Mouse (Mus musculus): ENCODE measurements around the gene Pawr.
"Not testable (repeated sequence)": the region's sequence is repeated elsewhere in the genome, so short reads cannot be mapped to it uniquely, and the experiment has no call there.

Pawr gene

DNA sequence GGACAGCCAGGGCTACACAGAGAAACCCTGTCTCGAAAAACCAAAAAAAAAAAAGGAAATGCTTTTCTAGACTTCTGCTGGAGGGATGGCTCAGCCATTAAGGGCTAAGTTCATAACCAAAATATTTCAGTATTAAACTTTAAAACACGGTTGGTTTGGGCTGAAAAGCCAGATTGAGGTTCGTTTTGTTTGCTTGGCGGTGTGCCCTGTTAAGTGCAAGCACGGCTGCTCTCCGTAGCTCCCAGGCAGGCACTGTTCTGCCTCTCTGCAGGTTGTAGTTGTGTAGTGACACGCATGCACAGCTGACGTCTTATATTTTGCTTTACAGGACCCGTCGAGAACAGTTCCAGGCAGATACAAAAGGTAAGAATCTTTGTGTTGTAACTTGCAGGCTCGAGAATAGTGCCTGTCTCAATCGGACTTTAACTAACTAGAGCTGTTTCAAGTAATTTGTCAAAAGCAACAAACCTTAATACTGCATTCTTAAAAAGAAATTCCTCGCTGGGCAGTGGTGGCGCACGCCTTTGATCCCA is 59.5 kb downstream of the Pawr start:
- DNase-seq (ENCODE audit: low spot score): no peak

DNA sequence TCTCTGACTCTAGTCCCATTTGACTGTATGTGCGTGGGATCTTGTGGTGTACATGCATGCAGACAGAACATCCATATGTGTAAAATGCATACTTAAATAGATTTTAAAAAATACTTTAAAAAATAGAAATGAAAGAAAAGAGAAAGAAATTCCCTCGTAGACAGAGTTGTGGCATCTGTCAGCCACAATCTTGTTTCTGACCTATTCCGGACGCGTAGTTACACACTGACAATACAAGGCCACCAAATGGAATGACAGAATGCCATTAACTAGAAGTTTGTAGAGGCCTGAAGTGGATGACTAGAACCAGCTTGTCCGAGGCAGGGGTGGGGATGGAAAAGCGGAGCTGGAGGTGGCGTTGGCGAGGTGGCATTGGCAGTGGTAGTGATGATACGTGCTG is 60.2 kb downstream of the Pawr start:
- no peak for DNase-seq (ENCODE audit: low spot score)

DNA sequence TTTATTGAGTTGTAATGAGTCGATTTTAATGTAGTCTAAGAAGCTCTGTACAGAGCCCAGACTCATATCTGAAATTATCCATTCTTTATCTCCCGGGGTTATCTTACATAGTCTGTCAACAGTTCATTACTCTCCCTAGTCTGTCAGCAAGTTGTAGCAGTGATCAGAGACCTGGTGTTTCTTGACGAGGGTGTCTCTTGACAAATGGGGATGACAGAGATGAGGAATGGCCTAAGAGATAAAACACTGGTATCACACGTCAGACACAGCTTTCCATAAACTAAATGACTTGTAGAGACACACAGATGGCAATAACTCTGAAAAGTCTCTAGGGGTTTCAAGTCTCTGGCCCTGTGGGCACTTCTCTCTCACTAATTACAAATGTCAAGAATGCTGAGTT is 62.4 kb downstream of the Pawr start:
- DNase-seq (ENCODE audit: low spot score): peak; percentile 55

DNA sequence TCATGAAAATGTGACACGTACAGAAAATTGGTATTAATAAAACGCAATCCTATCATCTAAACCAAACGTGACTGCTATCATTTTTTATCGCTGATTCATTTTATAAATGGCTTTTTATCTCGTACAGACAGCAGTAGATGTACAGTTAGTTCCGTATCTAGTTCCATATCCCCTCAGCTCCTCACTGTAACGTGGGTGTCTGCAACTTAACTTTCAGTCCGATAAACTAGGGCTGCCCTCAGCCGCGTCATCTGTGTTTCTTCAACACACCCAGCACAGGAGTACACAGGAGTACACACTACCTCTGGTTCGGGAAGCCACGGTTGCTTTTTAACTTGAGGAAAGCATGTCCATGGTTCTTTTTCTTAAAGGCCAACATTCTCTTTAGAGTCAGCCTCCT is 63.3 kb downstream of the Pawr start:
- peak; percentile 65 for DNase-seq (ENCODE audit: low spot score)

DNA sequence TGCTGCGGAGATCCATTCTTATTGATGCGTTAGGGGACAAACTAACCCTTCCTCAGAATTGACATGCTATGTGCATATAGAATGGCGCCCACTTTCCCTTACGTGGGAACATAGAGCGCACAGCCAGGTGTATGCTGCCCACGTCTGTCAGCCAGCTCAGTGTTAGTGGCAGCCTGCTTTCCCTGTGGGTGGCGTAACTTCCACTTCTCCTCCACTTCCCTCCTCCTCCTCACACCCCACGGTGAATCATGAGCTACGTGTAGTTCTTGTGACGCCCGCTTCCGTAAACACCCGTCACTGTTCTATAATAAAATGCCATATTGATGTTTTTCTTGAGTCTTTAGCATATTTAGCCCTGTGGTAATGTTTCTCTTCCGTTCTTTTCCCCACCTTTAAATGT is 63.7 kb downstream of the Pawr start:
- no peak for DNase-seq (ENCODE audit: low spot score)

DNA sequence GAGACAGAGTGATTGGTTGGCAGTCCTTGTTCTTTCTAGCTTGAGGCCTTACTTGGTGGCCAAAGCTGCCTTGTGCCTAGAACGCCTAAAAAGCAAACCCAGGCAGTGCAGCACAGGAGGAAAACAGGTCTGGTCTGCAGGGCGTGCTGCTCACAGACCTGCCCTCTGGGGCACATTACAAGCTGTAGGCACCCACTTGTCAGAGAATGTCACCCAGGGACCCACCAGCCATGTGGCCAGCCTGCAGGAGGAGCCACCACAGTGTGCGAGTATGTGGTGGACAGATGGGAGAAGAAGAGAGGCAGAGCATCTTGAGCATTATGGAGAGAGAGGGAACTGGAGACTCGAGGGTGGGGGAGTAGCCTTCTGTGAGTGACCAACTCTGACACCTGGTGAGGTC is 70.8 kb downstream of the Pawr start:
- no peak for DNase-seq (ENCODE audit: low spot score)

DNA sequence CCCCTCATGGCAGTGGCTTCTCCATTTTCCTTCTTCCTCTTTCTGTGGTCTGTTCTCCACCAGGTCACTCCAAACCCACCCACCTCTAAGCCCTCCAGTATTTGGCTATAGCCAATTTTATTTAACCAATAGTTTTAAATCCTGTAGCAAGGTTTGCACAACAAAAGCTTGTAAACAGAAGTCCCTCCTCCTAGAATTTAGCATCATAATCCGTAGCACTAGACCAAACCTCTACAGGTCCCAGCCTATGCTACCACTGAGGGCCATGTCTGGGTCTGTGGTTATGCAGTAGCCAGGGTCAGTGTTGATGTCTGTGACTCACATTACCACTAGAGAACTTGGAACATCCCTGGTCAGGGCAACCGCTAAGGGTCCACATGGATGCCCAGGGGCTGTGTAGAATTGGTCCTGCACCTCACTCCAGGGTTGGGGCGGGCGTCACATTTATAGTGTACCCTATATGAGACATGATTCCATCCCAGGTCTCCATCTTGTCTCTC is 71.5 kb downstream of the Pawr start:
- no peak for DNase-seq (ENCODE audit: low spot score)

DNA sequence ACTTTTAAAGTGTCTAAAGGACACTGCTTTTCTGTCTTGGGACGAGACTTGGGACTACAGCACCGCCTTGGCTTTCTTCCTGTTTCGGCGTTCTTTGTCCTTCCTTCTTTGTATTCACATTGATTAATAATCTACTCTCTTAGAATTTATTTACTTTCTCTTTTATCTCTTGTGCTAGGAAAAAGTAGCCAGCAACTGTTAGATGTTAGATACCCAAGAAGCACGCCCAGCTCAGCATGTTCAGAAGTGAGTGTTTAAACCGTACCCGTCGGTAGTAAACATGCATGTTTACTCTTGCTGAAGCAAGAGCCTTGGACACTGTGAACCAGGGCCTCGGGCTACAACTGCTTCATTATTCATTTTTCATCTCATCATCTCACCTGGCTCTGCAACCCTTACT is 72.2 kb downstream of the Pawr start:
- DNase-seq (ENCODE audit: low spot score): no peak

DNA sequence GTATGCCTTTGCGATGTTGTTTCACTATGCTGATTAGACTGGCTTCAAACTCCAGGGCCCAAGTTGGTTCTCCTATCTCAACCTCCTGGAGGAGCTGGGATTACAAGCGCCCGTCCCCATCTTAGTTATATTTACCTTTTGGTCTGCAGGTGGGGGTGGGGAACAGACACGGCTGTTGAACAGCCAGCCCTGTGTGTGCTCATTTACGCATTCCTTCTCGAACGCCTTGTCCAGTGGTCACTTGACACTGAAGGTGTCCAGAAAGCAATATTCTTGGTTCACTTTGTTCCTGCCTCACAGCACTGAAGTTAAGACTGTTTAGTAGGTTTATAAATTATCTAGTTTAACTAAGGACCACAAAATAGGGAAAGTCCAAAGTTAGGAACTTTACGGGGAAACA is 73.2 kb downstream of the Pawr start:
- no peak for DNase-seq (ENCODE audit: low spot score)

DNA sequence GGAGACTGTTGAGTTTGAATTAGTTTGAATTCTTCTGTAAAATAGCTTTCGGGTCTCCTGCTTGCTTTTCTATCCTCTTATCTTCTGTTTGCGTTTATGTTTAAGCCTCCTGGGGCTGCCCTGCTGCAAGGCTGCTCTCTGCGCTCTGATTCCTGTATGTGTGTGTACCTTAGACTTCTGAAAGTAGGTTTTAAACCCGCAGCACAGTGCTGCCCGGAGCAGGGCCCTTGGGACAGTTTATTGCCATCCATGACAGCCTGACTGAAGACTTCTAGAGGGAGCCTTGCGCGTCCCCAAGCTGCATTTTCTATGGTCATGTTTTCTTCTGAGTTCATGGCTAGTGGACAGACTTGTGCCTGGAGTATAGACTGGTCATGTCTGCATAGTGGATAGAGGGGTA is 74.0 kb downstream of the Pawr start:
- DNase-seq (ENCODE audit: low spot score): no peak

DNA sequence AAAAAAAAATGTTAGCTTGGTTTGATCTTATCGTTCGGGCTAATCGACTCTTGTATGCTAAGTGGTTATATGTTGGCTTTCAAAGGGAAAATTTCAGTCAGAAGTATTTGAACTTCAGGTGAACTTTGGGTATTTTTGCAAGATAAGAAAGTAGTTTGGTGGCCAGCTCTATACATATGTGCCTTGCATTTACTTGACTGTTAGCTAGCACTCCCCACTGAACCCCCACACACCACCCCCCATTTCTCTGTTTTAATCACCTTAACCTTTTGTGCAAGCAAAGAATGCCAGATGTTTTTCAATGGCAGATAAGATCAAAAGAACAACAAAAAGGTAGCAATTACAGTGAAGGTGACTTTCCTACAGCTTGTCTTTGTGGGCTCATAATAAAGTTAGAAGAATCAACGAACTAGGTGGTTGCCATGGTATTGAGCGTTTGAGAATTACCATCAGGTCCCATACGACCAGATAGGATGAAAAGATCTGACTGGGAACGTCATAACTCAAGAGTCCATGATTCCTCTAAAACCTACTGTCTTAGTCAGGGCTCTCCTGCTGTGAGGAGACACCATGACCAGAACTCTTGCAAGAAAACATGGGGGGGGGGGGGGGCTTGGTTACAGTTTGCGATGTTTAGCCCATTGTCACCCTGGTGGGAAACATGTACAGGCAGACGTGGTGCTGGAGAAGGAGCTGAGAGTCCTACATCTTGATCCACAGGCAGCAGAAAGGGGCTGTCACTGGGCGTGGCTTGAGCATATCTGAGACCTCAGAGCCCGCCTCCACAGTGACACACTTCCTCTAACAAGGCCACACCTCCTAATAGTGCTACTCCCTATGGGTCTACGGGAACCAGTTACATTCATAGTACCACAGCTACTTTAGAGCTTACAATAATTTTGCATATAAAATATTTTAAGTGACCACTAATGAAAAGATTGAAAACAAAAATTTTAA is 75.2 kb downstream of the Pawr start:
- peak; percentile 22 for DNase-seq (ENCODE audit: low spot score)

DNA sequence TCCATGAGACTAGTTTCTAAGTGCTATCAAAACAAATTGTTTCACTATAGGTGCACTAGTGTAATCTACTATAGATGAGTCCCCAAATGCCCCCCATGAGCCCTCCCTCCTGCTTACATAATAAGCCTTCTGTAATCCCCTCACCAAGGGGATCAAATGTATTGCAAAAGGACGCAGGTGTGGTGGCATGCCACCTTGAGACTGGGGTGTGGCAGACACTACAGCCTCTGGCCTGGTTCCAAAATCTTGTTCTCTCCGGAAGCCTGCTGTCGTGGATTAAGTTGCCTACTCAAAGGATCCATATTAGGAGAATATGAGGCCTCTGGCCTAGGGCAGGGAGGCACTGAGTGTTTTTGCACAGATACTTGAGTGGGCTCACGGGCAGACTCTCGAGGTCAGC is 76.1 kb downstream of the Pawr start:
- no peak for DNase-seq (ENCODE audit: low spot score)

DNA sequence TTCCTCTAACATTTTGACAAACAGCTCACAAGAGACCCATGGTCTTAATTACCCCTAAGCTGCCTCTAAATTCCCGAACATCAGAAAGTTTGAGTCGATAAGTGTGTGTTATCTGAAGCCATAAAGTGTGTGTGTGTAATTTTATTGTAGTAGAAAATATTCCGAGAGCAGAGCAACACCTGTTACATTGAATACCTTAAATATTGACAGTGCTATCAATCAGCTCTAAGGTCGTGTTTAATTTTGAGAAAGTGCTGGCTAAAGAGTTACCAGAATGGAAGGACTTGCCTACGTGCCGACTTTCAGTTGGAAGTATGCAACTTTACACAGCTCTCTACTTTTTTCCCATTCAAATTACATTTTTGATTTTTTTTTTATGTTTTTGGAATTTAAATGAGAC is 76.5 kb downstream of the Pawr start:
- DNase-seq (ENCODE audit: low spot score): no peak

DNA sequence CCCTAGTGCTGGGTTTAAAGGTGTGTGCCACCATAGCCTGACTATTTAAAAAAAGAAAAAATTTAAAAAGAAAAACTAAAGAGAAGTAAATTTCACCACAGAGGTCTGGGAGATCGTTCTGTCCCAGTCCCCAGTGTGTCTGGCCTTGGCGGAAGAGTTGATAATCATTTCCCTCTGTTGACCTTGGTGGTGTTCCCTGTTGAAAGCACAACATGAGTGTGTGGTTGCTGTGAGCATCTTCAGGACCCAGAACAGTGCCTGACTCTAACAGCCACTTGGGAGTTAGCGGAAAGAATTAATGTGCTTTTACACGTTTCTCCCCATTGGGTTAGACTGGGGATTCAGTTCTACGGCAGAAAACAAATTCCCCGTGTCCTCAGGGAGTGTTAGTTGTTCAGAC is 77.1 kb downstream of the Pawr start:
- DNase-seq (ENCODE audit: low spot score): no peak

DNA sequence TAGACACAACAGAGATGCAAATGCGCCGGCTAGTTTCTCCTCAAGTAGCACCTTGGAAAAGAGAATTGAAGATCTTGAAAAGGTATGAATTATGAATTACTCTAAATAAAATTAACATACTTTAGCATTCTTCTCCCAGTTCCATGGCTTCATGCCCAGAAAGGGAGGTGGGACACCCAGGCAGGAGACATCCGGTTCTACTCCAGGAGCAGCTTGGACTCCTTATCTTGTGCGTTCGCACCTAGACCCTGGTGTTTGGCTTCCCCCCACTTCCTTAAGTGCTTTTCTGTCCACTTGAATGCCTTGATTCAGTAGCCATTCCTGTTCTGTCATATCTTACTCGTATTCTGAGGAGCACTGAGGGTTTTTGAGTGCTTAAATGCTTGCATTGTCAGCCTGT is 77.6 kb downstream of the Pawr start:
- no peak for DNase-seq (ENCODE audit: low spot score)

DNA sequence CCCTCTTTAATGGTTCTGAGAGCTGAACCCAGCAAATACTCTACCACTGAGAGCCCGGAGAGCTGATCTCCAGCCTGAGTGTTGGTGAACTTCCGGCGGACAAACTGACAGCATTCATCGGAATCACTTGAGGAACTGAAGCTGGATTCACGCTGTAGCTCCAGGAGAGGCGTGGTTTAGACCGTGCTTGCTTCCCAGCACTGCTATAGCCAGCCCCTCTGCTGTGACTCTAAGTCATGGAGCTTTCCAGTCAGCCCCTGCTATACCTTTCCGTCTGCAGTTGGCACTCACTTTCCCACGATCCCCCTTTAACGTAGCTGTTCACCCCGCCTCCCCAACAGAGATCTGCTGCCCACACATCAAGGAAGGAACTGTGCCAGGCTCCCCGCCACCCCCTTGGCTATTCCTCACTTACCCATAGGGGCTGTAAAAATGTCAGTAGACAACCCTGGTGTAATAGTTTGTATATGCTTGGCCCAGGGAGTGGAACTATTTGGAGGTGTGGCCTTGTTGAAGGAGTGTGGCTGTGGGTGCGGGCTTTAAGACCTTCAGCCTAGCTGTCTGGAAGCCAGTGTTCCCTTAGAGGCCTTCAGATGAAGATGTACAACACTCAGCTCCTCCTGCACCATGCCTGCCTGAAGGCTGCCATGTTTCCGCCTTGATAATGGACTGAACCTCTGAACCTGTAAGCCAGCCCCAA is 83.2 kb downstream of the Pawr start:
- no peak for DNase-seq (ENCODE audit: low spot score)

DNA sequence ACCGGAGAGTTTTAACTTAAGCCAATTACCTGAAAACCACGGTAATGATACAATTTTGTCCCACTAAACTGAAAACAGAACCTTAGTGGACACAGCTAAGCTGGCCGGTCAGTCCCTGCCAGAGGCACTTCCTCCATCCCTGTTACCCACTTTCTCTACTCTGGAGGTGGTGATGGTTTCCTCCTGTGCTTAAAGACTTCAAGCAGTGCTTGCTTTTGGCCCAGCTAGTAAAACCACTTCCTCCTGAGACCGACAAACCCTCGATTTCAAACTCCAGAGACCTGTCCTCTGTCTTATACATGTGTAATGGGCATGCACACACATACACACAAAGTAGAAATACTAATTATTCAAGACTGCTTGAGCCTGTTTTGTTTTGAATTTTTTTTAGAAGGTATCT is 85.5 kb downstream of the Pawr start:
- DNase-seq (ENCODE audit: low spot score): no peak

DNA sequence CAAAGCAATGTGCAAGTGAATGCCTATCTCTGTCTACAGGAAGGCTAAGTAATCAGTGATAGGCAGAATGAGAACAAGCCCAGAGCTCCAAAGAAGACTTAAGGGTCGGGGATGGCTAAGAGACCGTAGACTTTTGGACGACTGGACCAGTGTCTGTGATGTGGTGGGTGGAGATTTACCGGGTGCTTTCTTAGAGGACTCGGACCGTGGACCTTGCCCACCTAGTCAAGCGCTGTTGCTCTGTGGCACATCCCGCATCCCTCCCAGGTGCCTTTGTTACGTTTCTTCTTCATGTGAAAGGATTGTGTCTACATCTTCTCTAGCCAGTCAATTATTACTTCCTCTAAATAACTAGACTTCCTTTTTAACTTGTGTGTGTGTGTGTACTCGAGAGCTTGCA is 98.6 kb downstream of the Pawr start:
- DNase-seq (ENCODE audit: low spot score): no peak

DNA sequence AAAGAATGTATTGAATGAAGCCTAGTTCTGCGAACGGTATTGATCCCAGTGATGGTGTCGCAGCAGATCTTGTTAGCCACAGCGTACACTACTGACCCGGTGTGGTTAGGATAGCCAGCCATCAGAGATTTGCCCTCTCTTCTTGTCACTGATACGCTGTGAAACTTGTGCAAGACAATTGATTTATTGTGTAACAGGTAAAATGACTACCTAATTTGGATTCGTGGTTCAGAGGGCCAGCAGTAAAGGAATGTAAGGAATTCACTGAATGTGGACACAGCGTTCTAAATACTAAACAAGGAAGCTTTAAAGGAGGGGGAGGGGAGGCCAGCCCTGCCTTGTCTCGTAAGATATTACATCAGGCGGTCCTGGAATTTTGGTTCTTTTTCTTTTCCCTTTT is 100.3 kb downstream of the Pawr start:
- DNase-seq (ENCODE audit: low spot score): no peak

DNA sequence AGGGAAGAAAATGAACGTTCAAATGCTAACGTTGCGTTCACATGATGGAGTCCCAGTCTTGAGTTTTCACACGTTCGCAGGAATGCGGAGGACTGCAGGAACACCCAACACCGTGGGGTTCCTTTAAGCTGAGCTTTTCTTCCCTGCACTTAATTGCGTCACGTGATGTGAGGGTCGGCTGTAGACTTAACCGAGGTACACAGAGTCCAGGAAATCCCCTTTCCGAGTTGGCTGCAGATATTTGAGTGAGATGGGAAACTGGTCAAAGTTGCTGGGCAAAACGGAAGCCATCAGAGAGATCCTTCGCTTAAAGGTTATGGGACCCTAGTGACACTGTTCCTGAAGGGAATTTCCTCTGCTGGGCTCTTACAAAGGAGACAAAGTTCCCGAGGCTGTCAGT is 102.1 kb downstream of the Pawr start:
- DNase-seq (ENCODE audit: low spot score): no peak

DNA sequence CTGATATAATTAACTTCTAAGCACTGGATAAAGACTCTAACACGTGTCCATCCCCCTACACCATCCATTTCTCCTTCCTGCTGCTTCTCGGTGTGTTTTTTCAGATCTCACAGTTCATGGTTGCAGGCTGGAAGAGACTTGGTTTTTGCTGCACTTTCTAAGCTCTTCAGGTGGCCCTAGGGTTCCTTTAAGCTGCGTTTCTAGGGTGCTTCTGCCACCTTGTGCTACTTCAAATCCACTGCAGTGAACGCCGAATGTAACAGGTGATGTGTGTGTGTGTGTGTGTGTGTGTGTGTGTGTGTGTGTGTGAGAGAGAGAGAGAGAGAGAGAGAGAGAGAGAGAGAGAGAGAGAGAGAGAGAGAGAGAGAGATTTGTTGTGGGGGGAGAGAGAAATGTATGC is 103.7 kb downstream of the Pawr start:
- no peak for DNase-seq (ENCODE audit: low spot score)

DNA sequence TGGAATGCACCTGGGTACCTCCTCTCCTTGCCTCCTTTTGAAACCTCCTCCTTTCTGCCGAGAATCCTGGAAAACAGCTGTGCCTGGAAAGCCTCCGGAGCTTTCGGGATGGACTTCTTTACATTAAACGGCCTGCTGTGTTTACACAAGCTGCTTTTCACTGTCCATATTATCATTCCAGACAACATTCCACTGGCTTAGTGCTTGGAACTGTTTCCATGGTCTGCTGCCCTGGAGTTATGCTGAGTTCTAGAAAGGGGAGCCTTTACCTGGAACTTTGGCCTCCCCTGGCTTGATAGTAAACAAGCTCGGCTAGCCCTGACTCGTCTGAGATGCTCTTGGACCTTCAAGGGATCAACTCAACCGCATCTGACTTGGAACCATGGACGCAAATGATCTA is 104.4 kb downstream of the Pawr start:
- DNase-seq (ENCODE audit: low spot score): no peak

DNA sequence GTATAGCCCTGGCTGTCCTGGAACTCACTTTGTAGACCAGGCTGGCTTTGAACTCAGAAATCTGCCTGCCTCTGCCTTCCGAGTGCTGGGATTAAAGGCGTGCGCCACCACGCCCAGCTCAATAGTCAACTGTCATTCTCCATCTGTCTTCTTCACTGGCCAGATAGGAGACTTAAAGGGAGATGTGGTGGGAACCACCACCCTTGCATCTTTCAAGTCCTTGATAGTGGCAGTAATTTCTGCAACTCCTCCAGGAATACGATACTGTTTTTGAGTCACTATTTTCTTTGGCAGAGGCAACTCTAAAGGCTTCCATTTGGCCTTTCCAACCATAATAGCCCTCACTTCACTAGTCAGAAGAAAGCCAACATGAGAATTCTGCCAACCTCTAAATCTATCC is 108.3 kb downstream of the Pawr start:
- DNase-seq (ENCODE audit: low spot score): not testable (repeated sequence)
